Mouse (Mus musculus): Measurements from ENCODE around the gene Rps6kb1. TPM values are rescaled to one million over a fixed set of nuclear protein-coding genes. Genes with fewer than 3 reads are reported as not detected.
A peak's percentile ranks its signal among the peaks of the same experiment; 100 is the strongest.
"Not testable (repeated sequence)": the region's sequence is repeated elsewhere in the genome, so short reads cannot be mapped to it uniquely, and the experiment has no call there.

The Rps6kb1 gene
- polyA plus RNA-seq, 1 experiment from 2014 or later = 37.9 TPM

GRCm38 (mm10) chr11:86471785-86472184 is 72.8 kb downstream of the Rps6kb1 start:
- Histone ChIP-seq H3K9ac (ENCODE audit: low read depth, low read length) (no peak overlapping the region), H3K4me3 (ENCODE audit: low read depth, low read length) (no peak overlapping the region), H3K4me1 (replicated peaks; ENCODE audit: control insufficient read depth, insufficient read depth, low read length) (0 out of 2 replicates have a peak, but pooled peaks cover 3% of the 10 kb centered on the region), H3K27me3 (replicated peaks; ENCODE audit: control insufficient read depth, insufficient read depth, low read length) (no peaks in the 10 kb centered on the region), H3K36me3 (ENCODE audit: control insufficient read depth, insufficient read depth) (no peaks in the 10 kb centered on the region), H3K9me3 (ENCODE audit: control insufficient read depth) (no peaks in the 10 kb centered on the region), H3K4me2 (replicated peaks; ENCODE audit: low read depth) (no peak overlapping the region), H3K27ac (ENCODE audit: low read depth, low read length) (no peak overlapping the region)
- no peak for TF ChIP-seq CTCF (IDR thresholded peaks at IDR 0.05; ENCODE audit: low read depth)
- WGBS = 55% methylated on average over 6 of the region's 6 CpGs
- ATAC-seq = no peak

DNA sequence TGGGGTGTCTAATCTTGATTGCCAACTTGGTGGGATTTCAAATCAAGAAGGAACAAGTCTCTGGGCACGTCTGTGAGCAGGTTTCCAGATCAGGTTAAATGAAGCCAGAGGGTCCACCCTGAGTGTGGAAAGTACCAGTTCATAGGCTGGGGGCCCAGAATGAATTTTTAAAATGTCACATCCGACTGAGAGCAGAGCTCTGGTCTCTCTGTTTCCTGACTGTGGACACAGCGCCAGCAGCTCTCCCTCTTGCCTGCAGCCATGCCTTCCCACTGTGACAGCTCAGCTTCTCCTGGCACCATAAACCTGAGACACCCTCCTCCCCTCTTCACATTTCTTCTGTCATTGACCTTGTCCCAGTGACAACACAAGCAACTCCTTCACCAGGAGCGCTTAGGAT is 75.6 kb downstream of the Rps6kb1 start:
- no peaks in the 10 kb centered on the region for H3K27me3 ChIP-seq (replicated peaks; ENCODE audit: control insufficient read depth, insufficient read depth, low read length)
- no peak overlapping the region for H3K9ac ChIP-seq (ENCODE audit: low read depth, low read length)
- no peaks in the 10 kb centered on the region for H3K9me3 ChIP-seq (ENCODE audit: control insufficient read depth)
- no peak overlapping the region for H3K4me3 ChIP-seq (ENCODE audit: low read depth, low read length)
- no peak for TF ChIP-seq CTCF (IDR thresholded peaks at IDR 0.05; ENCODE audit: low read depth)
- 64% methylated on average over 4 of the region's 4 CpGs for WGBS
- 0 out of 2 replicates have a peak, but pooled peaks cover 3% of the 10 kb centered on the region for H3K4me1 ChIP-seq (replicated peaks; ENCODE audit: control insufficient read depth, insufficient read depth, low read length)
- ATAC-seq = no peak
- no peak overlapping the region for H3K4me2 ChIP-seq (replicated peaks; ENCODE audit: low read depth)
- H3K27ac ChIP-seq (ENCODE audit: low read depth, low read length) = no peak overlapping the region
- no peaks in the 10 kb centered on the region for H3K36me3 ChIP-seq (ENCODE audit: control insufficient read depth, insufficient read depth)

DNA sequence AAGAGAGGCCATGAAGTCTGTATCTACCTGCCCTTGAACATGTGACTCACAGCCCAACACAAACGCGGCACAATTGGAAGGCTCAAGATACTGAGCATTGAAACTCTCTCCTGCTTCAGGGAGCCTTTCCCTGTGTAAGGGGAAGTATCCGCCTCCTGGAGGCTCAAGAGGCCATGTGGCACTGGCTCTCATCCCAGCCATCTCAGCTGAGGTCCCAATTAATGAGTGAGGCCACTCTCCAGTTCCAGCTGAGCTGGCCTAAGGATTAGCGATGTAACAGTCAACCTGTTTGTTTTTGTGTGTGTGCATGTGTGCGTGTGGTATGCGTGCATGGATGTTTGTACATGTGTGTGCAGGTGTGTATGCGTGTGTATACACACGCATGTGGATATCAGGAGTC is 76.3 kb downstream of the Rps6kb1 start:
- H3K27me3 ChIP-seq (replicated peaks; ENCODE audit: control insufficient read depth, insufficient read depth, low read length) = no peaks in the 10 kb centered on the region
- ATAC-seq = no peak
- no peak overlapping the region for H3K4me3 ChIP-seq (ENCODE audit: low read depth, low read length)
- H3K4me1 ChIP-seq (replicated peaks; ENCODE audit: control insufficient read depth, insufficient read depth, low read length) = 0 out of 2 replicates have a peak, but pooled peaks cover 2% of the 10 kb centered on the region
- TF ChIP-seq CTCF (IDR thresholded peaks at IDR 0.05; ENCODE audit: low read depth) = no peak
- H3K27ac ChIP-seq (ENCODE audit: low read depth, low read length) = no peak overlapping the region
- no peak overlapping the region for H3K4me2 ChIP-seq (replicated peaks; ENCODE audit: low read depth)
- no peaks in the 10 kb centered on the region for H3K9me3 ChIP-seq (ENCODE audit: control insufficient read depth)
- H3K36me3 ChIP-seq (ENCODE audit: control insufficient read depth, insufficient read depth) = no peaks in the 10 kb centered on the region
- no peak overlapping the region for H3K9ac ChIP-seq (ENCODE audit: low read depth, low read length)
- WGBS = 75% methylated on average over 8 of the region's 8 CpGs

DNA sequence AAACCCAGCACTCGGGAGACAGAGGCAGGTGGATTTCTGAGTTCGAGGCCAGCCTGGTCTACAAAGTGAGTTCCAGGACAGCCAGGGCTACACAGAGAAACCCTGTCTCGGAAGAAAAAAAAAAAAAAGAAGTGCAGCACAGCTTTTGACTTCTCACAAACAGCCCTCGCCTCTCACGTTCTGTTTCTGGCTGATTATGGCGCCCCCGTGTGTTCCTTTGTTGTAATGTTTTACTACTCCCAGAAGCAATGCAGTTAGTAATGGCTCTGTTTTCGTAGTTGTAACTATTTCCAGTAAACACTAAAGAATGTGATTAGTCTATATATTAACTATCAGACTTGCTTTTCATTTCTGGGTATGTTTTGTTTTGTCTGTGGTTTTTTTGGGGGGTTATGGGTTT is 80.3 kb downstream of the Rps6kb1 start:
- ATAC-seq; H3K9ac ChIP-seq (ENCODE audit: low read depth, low read length); H3K4me1 ChIP-seq (replicated peaks; ENCODE audit: control insufficient read depth, insufficient read depth, low read length); H3K4me3 ChIP-seq (ENCODE audit: low read depth, low read length); H3K36me3 ChIP-seq (ENCODE audit: control insufficient read depth, insufficient read depth); H3K4me2 ChIP-seq (replicated peaks; ENCODE audit: low read depth); H3K27me3 ChIP-seq (replicated peaks; ENCODE audit: control insufficient read depth, insufficient read depth, low read length); H3K9me3 ChIP-seq (ENCODE audit: control insufficient read depth); H3K27ac ChIP-seq (ENCODE audit: low read depth, low read length): not testable (repeated sequence)
- WGBS = 14% methylated on average over 8 of the region's 8 CpGs
- TF ChIP-seq CTCF (IDR thresholded peaks at IDR 0.05; ENCODE audit: low read depth) = peak; percentile 83

DNA sequence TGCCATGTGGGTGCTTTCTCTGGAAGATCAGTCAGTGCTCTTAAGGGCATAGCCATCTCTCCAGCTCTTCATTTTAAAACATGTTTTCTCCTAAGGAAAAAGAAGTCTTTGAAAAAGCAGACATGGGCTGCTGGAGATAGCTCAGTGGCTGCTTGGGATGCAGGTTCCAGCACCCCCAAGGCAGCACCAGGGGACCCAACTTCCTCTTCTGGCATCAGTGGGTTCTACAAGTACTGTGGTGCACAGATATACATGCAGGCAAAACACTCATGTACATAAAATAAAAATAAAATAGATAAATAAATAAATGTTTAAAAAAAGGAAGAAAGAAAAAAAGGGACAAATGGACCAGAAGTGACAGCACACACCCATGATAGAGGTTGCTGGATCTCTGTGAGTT is 82.0 kb downstream of the Rps6kb1 start:
- no peak for TF ChIP-seq CTCF (IDR thresholded peaks at IDR 0.05; ENCODE audit: low read depth)
- ATAC-seq = no peak
- no peaks in the 10 kb centered on the region for H3K36me3 ChIP-seq (ENCODE audit: control insufficient read depth, insufficient read depth)
- H3K4me3 ChIP-seq (ENCODE audit: low read depth, low read length) = no peak overlapping the region
- no peak overlapping the region for H3K9ac ChIP-seq (ENCODE audit: low read depth, low read length)
- H3K4me2 ChIP-seq (replicated peaks; ENCODE audit: low read depth) = no peak overlapping the region
- no peaks in the 10 kb centered on the region for H3K27me3 ChIP-seq (replicated peaks; ENCODE audit: control insufficient read depth, insufficient read depth, low read length)
- H3K9me3 ChIP-seq (ENCODE audit: control insufficient read depth) = no peaks in the 10 kb centered on the region
- H3K4me1 ChIP-seq (replicated peaks; ENCODE audit: control insufficient read depth, insufficient read depth, low read length) = no peaks in the 10 kb centered on the region
- no peak overlapping the region for H3K27ac ChIP-seq (ENCODE audit: low read depth, low read length)

DNA sequence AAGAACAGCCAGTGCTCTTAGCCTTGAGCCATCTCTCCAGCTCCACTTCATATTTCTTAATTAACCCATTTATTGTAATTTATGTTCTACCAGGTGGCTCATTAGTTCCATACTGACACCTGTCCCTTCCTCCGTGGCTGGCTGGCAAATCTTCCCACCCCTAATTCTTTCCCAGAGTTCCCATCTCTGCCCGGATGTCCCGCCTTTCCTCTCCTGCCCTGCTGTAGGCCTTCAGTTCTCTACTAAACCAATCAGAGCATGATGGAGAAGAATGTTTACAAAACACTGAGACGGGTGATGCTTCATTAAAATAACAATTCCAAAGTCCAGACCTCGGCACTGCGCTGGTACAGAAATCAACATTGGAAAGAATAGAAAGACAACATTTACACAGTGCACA is 85.7 kb downstream of the Rps6kb1 start:
- TF ChIP-seq CTCF (IDR thresholded peaks at IDR 0.05; ENCODE audit: low read depth) = no peak
- no peak overlapping the region for H3K4me3 ChIP-seq (ENCODE audit: low read depth, low read length)
- ATAC-seq = no peak

GRCm38 (mm10) chr11:86457545-86457944 is 87.1 kb downstream of the Rps6kb1 start:
- no peaks in the 10 kb centered on the region for H3K9me3 ChIP-seq (ENCODE audit: control insufficient read depth)
- TF ChIP-seq CTCF (IDR thresholded peaks at IDR 0.05; ENCODE audit: low read depth) = no peak
- 88% methylated on average over 6 of the region's 6 CpGs for WGBS
- H3K4me3 ChIP-seq (ENCODE audit: low read depth, low read length) = no peak overlapping the region
- ATAC-seq = no peak
- no peak overlapping the region for H3K4me2 ChIP-seq (replicated peaks; ENCODE audit: low read depth)
- no peak overlapping the region for H3K9ac ChIP-seq (ENCODE audit: low read depth, low read length)
- no peaks in the 10 kb centered on the region for H3K27me3 ChIP-seq (replicated peaks; ENCODE audit: control insufficient read depth, insufficient read depth, low read length)
- H3K27ac ChIP-seq (ENCODE audit: low read depth, low read length) = no peak overlapping the region
- no peaks in the 10 kb centered on the region for H3K36me3 ChIP-seq (ENCODE audit: control insufficient read depth, insufficient read depth)
- no peaks in the 10 kb centered on the region for H3K4me1 ChIP-seq (replicated peaks; ENCODE audit: control insufficient read depth, insufficient read depth, low read length)

More for the DNA sequence above, 85.7 kb downstream of the Rps6kb1 start:
- H3K27me3 ChIP-seq (replicated peaks; ENCODE audit: control insufficient read depth, insufficient read depth, low read length) = no peaks in the 10 kb centered on the region
- H3K4me2 ChIP-seq (replicated peaks; ENCODE audit: low read depth) = no peak overlapping the region
- H3K27ac ChIP-seq (ENCODE audit: low read depth, low read length) = no peak overlapping the region
- no peak overlapping the region for H3K9ac ChIP-seq (ENCODE audit: low read depth, low read length)
- H3K36me3 ChIP-seq (ENCODE audit: control insufficient read depth, insufficient read depth) = no peaks in the 10 kb centered on the region
- WGBS = 82% methylated on average over 6 of the region's 6 CpGs
- no peaks in the 10 kb centered on the region for H3K4me1 ChIP-seq (replicated peaks; ENCODE audit: control insufficient read depth, insufficient read depth, low read length)
- no peaks in the 10 kb centered on the region for H3K9me3 ChIP-seq (ENCODE audit: control insufficient read depth)
